Mouse (Mus musculus) R1 (cell line): ENCODE data around the gene Col8a2.

Experiments used
- DNase-seq: peaks from one replicate; pipeline ENCODE4 v3.0.0-alpha.2; 2018; ENCODE audit warnings: low read depth, low spot score

The Col8a2 gene

GRCm38 (mm10) chr4:126301584-126302309 is 15.2 kb downstream of the Col8a2 start:
- DNase-seq, result no peak

GRCm38 (mm10) chr4:126303877-126304276 is 17.3 kb downstream of the Col8a2 start:
- DNase-seq, result peak; percentile 53

GRCm38 (mm10) chr4:126305428-126305827 is 18.8 kb downstream of the Col8a2 start:
- DNase-seq, result no peak

GRCm38 (mm10) chr4:126306058-126306457 is 19.5 kb downstream of the Col8a2 start:
- DNase-seq, result peak; percentile 53

- DNase-seq, result peak; percentile 50
These were observed 20.2 kb downstream of the Col8a2 start for GRCm38 (mm10) chr4:126306827-126307226.

GRCm38 (mm10) chr4:126309211-126309921 is 22.8 kb downstream of the Col8a2 start:
- no peak for DNase-seq

- peak; percentile 94 for DNase-seq
These were observed 23.3 kb downstream of the Col8a2 start for GRCm38 (mm10) chr4:126309922-126310309.

GRCm38 (mm10) chr4:126310344-126310743 is 23.8 kb downstream of the Col8a2 start:
- no peak for DNase-seq

GRCm38 (mm10) chr4:126311566-126312200 is 25.1 kb downstream of the Col8a2 start:
- DNase-seq, result no peak

GRCm38 (mm10) chr4:126313202-126313601 is 26.6 kb downstream of the Col8a2 start:
- DNase-seq, result no peak

- no peak for DNase-seq
These were observed 27.8 kb downstream of the Col8a2 start for GRCm38 (mm10) chr4:126314393-126314792.

GRCm38 (mm10) chr4:126315931-126316330 is 29.3 kb downstream of the Col8a2 start:
- no peak for DNase-seq

- no peak for DNase-seq
These were observed 29.9 kb downstream of the Col8a2 start for GRCm38 (mm10) chr4:126316443-126317040.

GRCm38 (mm10) chr4:126319806-126320205 is 33.2 kb downstream of the Col8a2 start:
- DNase-seq, result no peak

GRCm38 (mm10) chr4:126321111-126321853 is 34.7 kb downstream of the Col8a2 start, which contains the start of gene Adprhl2:
TSS of gene Adprhl2 (minus strand) at chr4:126321703.
- DNase-seq, result peak; percentile 98

- no peak for DNase-seq
These were observed 35.4 kb downstream of the Col8a2 start for GRCm38 (mm10) chr4:126321854-126322511.

- no peak for DNase-seq
These were observed 36.1 kb downstream of the Col8a2 start for GRCm38 (mm10) chr4:126322646-126323045.

- no peak for DNase-seq
These were observed 38.3 kb downstream of the Col8a2 start for GRCm38 (mm10) chr4:126324861-126325260.

GRCm38 (mm10) chr4:126325281-126325861 is 38.8 kb downstream of the Col8a2 start, which contains the start of gene Tekt2:
TSS of gene Tekt2 (minus strand) at chr4:126325688.
- DNase-seq, result peak; percentile 38

- peak; percentile 74 for DNase-seq
These were observed 39.4 kb downstream of the Col8a2 start for GRCm38 (mm10) chr4:126326036-126326435.
